Mouse (Mus musculus) liver, embryonic 14.5 days (tissue): ENCODE data around the gene Bsnd. TPM values are rescaled to one million over a fixed set of nuclear protein-coding genes. Genes with fewer than 3 reads are reported as not detected.

Experiments used
- ATAC-seq: fragments of 200-750 bp; cut with Nextera tagmentation; 2 replicates; pipeline ENCODE4 v1.8.0; 2017; ENCODE audit warnings: moderate number of reproducible peaks, mild to moderate bottlenecking, moderate library complexity; ENCODE audit not compliant: insufficient read depth
- DNase-seq, 3 experiments: peaks; one replicate each; pipeline ENCODE4 v3.0.0-alpha.2; 2012 to 2013; ENCODE audit warnings: low read depth in 3 of 3, low spot score in 3 of 3
- H3K27ac ChIP-seq: fragments of 300-500 bp; sonication (generic); 2 replicates; pipeline ENCODE4 v1.5.1; 2014; ENCODE audit warnings: moderate library complexity, mild to moderate bottlenecking, control low read depth, inconsistent platforms
- H3K27me3 ChIP-seq: fragments of 300-500 bp; sonication (generic); 2 replicates; pipeline ENCODE4 v1.6.1; 2014; ENCODE audit warnings: mild to moderate bottlenecking, low read length, moderate library complexity; ENCODE audit not compliant: control insufficient read depth, insufficient read depth
- H3K36me3 ChIP-seq: fragments of 300-500 bp; sonication (generic); replicated peaks from 2 replicates; pipeline ENCODE4 v1.6.1; 2014; ENCODE audit warnings: low read depth; ENCODE audit not compliant: control insufficient read depth, insufficient read depth
- H3K4me1 ChIP-seq, 2 experiments: fragments of 200-500 bp in 1 of 2; fragments of 300-500 bp in 1 of 2; sonication (generic) in 1 of 2; replicated peaks; 2 replicates each; pipeline ENCODE4 v1.6.1; 2012 to 2014; ENCODE audit warnings: antibody characterized with exemption in 1 of 2, inconsistent platforms in 1 of 2, low read length in 1 of 2; ENCODE audit not compliant: control insufficient read depth in 2 of 2, insufficient read depth in 2 of 2
- H3K4me2 ChIP-seq: fragments of 300-500 bp; sonication (generic); 2 replicates; pipeline ENCODE4 v1.6.1; 2014; ENCODE audit warnings: low read depth, mild to moderate bottlenecking, control low read depth, moderate library complexity
- H3K4me3 ChIP-seq, 2 experiments: fragments of 200-500 bp in 1 of 2; fragments of 300-500 bp in 1 of 2; sonication (generic) in 1 of 2; 2 replicates each; pipeline ENCODE4 v1.5.1; 2012 to 2014; ENCODE audit warnings: low read depth in 2 of 2, low read length in 2 of 2, mild to moderate bottlenecking in 2 of 2, control low read depth in 1 of 2, inconsistent platforms in 1 of 2, moderate library complexity in 1 of 2; ENCODE audit not compliant: insufficient read depth in 1 of 2
- H3K9ac ChIP-seq: fragments of 300-500 bp; sonication (generic); replicated peaks from 2 replicates; pipeline ENCODE4 v1.6.1; 2014; ENCODE audit warnings: mild to moderate bottlenecking, control low read depth, moderate library complexity
- H3K9me3 ChIP-seq: fragments of 300-500 bp; sonication (generic); 2 replicates; pipeline ENCODE4 v1.6.1; 2016; ENCODE audit warnings: low read length, mixed read lengths; ENCODE audit not compliant: control insufficient read depth
- CTCF ChIP-seq: IDR thresholded peaks from 2 replicates; pipeline ENCODE4 v1.5.1; 2016; ENCODE audit warnings: antibody characterized with exemption, low read depth, control low read depth
- EP300 ChIP-seq: IDR thresholded peaks from 2 replicates; pipeline ENCODE4 v1.6.1; 2016; ENCODE audit warnings: antibody characterized with exemption, low read depth
- WGBS: fragments of 180-500 bp; shearing (Covaris S2); extraction: QIAGEN DNeasy Blood & Tissue Kit; methylation state at CpG from one replicate; pipeline ENCODE4 v1.1.7; 2014; ENCODE audit not compliant: insufficient replicate concordance; 5-methylcytosine and 5-hydroxymethylcytosine counted together
- polyA plus RNA-seq, 2 experiments: library from polyadenylated mRNA; depleted of rRNA in 1 of 2; stranded (reverse) in 1 of 2; unstranded in 1 of 2; fragments of >200 nt; fragmentation: Nextera tagmentation in 1 of 2; extraction: Ambion mirVana in 1 of 2; gene quantifications; 2 replicates each; pipeline versions ENCODE4 v1.2.1 to v1.2.3; 2012 to 2014

Gene Bsnd
- polyA plus RNA-seq, 2 experiments = not detected

GRCm38 (mm10) chr4:106472335-106472734 is 19.7 kb downstream of the Bsnd start:
- H3K9me3 ChIP-seq = no peaks in the 10 kb centered on the region
- no peak overlapping the region for H3K9ac ChIP-seq
- 12% methylated on average over 3 of the region's 3 CpGs for WGBS
- H3K4me3 ChIP-seq = no peak overlapping the region
- no peaks in the 10 kb centered on the region for H3K36me3 ChIP-seq
- no peak overlapping the region for H3K4me2 ChIP-seq
- H3K4me1 ChIP-seq = no peaks in the 10 kb centered on the region
- TF ChIP-seq EP300 (no peak), CTCF (peak; percentile 76)
- no peaks in the 10 kb centered on the region for H3K27me3 ChIP-seq
- ATAC-seq (no peak), DNase-seq (peak in 1 of 3 experiments; percentile 14)
- no peak overlapping the region for H3K27ac ChIP-seq

- Histone ChIP-seq H3K4me3 (no peak overlapping the region), H3K27me3 (no peaks in the 10 kb centered on the region), H3K4me2 (no peak overlapping the region), H3K4me1 (no peaks in the 10 kb centered on the region), H3K9me3 (no peaks in the 10 kb centered on the region), H3K36me3 (no peaks in the 10 kb centered on the region), H3K9ac (no peak overlapping the region), H3K27ac (no peak overlapping the region)
- WGBS = 47% methylated on average over 5 of the region's 5 CpGs
- no peak for ATAC-seq
- no peak for DNase-seq
- TF ChIP-seq EP300 (no peak), CTCF (no peak)
Measured at GRCm38 (mm10) chr4:106470921-106471320, 21.2 kb downstream of the Bsnd start.

- Histone ChIP-seq H3K36me3 (no peaks in the 10 kb centered on the region), H3K4me3 (no peak overlapping the region), H3K27me3 (peaks cover 17% of the 10 kb centered on the region), H3K9me3 (no peaks in the 10 kb centered on the region), H3K4me2 (no peak overlapping the region), H3K4me1 (no peaks in the 10 kb centered on the region), H3K9ac (no peak overlapping the region), H3K27ac (no peak overlapping the region)
- ATAC-seq = no peak
- TF ChIP-seq CTCF (no peak), EP300 (no peak)
- 58% methylated on average over 13 of the region's 13 CpGs for WGBS
- no peak for DNase-seq
Measured at GRCm38 (mm10) chr4:106467420-106468110, 24.5 kb downstream of the Bsnd start.

GRCm38 (mm10) chr4:106463174-106463801 is 28.8 kb downstream of the Bsnd start:
- Histone ChIP-seq H3K36me3 (no peaks in the 10 kb centered on the region), H3K9ac (0 out of 2 replicates have a peak overlapping the region, but pooled peaks have one; percentile 18), H3K4me1 (no peaks in the 10 kb centered on the region; a peak in 1 of 4 replicates), H3K9me3 (no peaks in the 10 kb centered on the region), H3K4me3 (peak overlapping the region; percentile 50), H3K27me3 (peaks cover 17% of the 10 kb centered on the region), H3K27ac (no peak overlapping the region), H3K4me2 (peak overlapping the region; percentile 24; the same call in 1 of the 2 replicates)
- no peak for DNase-seq
- WGBS = 29% methylated on average over 21 of the region's 21 CpGs
- 0 out of 2 replicates have a peak, but pooled peaks have one; percentile 1 for ATAC-seq
- TF ChIP-seq EP300 (no peak), CTCF (no peak)

- Histone ChIP-seq H3K27me3 (peaks cover 17% of the 10 kb centered on the region), H3K27ac (no peak overlapping the region), H3K9ac (no peak overlapping the region), H3K4me1 (no peaks in the 10 kb centered on the region; a peak in 1 of 4 replicates), H3K4me2 (peak overlapping the region; percentile 16), H3K36me3 (no peaks in the 10 kb centered on the region), H3K4me3 (peak overlapping the region; percentile 50), H3K9me3 (no peaks in the 10 kb centered on the region)
- ATAC-seq = no peak
- DNase-seq = no peak
- WGBS = 30% methylated on average over 5 of the region's 5 CpGs
- TF ChIP-seq CTCF (no peak), EP300 (no peak)
Measured at GRCm38 (mm10) chr4:106462524-106462923, 29.6 kb downstream of the Bsnd start.
